Mouse (Mus musculus) forebrain, embryonic 14.5 days (tissue): ENCODE results near the gene 4930563M21Rik. TPM values are rescaled to one million over a fixed set of nuclear protein-coding genes. Genes with fewer than 3 reads are reported as not detected.

Experiments used
- ATAC-seq: fragments of 200-750 bp; cut with Nextera tagmentation; 2 replicates; pipeline ENCODE4 v1.8.0; 2017; ENCODE audit warnings: mild to moderate bottlenecking, moderate library complexity
- DNase-seq: peaks from one replicate; pipeline ENCODE4 v3.0.0-alpha.2; 2015; ENCODE audit warnings: low spot score
- H3K27ac ChIP-seq: fragments of 300-500 bp; sonication (generic); 2 replicates; pipeline ENCODE4 v1.5.1; 2014; ENCODE audit warnings: low read depth, mild to moderate bottlenecking, control low read depth, low read length, moderate library complexity
- H3K27me3 ChIP-seq: fragments of 300-500 bp; sonication (generic); replicated peaks from 2 replicates; pipeline ENCODE4 v1.6.1; 2014; ENCODE audit warnings: low read length, control low read depth, mixed read lengths; ENCODE audit not compliant: control insufficient read depth, insufficient read depth
- H3K36me3 ChIP-seq: fragments of 300-500 bp; sonication (generic); 2 replicates; pipeline ENCODE4 v1.6.1; 2014; ENCODE audit warnings: low read length, control low read depth; ENCODE audit not compliant: control insufficient read depth, insufficient read depth
- H3K4me1 ChIP-seq: fragments of 300-500 bp; sonication (generic); 2 replicates; pipeline ENCODE4 v1.6.1; 2014; ENCODE audit warnings: antibody characterized with exemption, low read length, control low read depth; ENCODE audit not compliant: control insufficient read depth, insufficient read depth
- H3K4me2 ChIP-seq: fragments of 300-500 bp; sonication (generic); 2 replicates; pipeline ENCODE4 v1.6.1; 2014; ENCODE audit warnings: mild to moderate bottlenecking, control low read depth, low read length
- H3K4me3 ChIP-seq: fragments of 300-500 bp; sonication (generic); 2 replicates; pipeline ENCODE4 v1.5.1; 2014; ENCODE audit warnings: low read depth, low read length, control low read depth
- H3K9ac ChIP-seq: fragments of 300-500 bp; sonication (generic); 2 replicates; pipeline ENCODE4 v1.6.1; 2014; ENCODE audit warnings: mild to moderate bottlenecking, low read length, control low read depth, moderate library complexity
- H3K9me3 ChIP-seq: fragments of 300-500 bp; sonication (generic); replicated peaks from 2 replicates; pipeline ENCODE4 v1.6.1; 2016; ENCODE audit warnings: low read length, control low read depth, mixed read lengths; ENCODE audit not compliant: control insufficient read depth
- WGBS: fragments of 180-500 bp; shearing (Covaris S2); extraction: QIAGEN DNeasy Blood & Tissue Kit; methylation state at CpG from one replicate; pipeline ENCODE4 v1.1.7; 2014; 5-methylcytosine and 5-hydroxymethylcytosine counted together
- polyA plus RNA-seq: library from polyadenylated mRNA; unstranded; fragments of >200 nt; fragmentation: Nextera tagmentation; extraction: Ambion mirVana; gene quantifications from 2 replicates; pipeline ENCODE4 v1.2.1, GENCODE M21; 2014

The 4930563M21Rik gene
- polyA plus RNA-seq, 1 experiment from 2014 or later = not detected

GRCm38 (mm10) chr9:55946819-55947218 lies 63.5 kb downstream of the 4930563M21Rik start:
- peak; percentile 26 for DNase-seq
- WGBS = 24% methylated on average over 1 of the region's 1 CpGs
- no peaks in the 10 kb centered on the region for H3K27me3 ChIP-seq
- no peak for ATAC-seq
- no peak overlapping the region for H3K4me3 ChIP-seq
- 0 out of 2 replicates have a peak, but pooled peaks cover 2% of the 10 kb centered on the region for H3K36me3 ChIP-seq
- no peak overlapping the region for H3K9ac ChIP-seq
- no peaks in the 10 kb centered on the region for H3K4me1 ChIP-seq
- no peaks in the 10 kb centered on the region; the same call in 1 of the 2 replicates for H3K9me3 ChIP-seq
- H3K27ac ChIP-seq = no peak overlapping the region
- no peak overlapping the region for H3K4me2 ChIP-seq

GRCm38 (mm10) chr9:55941356-55941755 lies 69.0 kb downstream of the 4930563M21Rik start:
- H3K4me2 ChIP-seq = no peak overlapping the region
- DNase-seq = no peak

GRCm38 (mm10) chr9:55938618-55938985 lies 71.7 kb downstream of the 4930563M21Rik start:
- no peaks in the 10 kb centered on the region for H3K36me3 ChIP-seq
- no peak overlapping the region for H3K27ac ChIP-seq
- ATAC-seq = no peak
- H3K4me2 ChIP-seq = peak overlapping the region; percentile 50
- 52% methylated on average over 6 of the region's 6 CpGs for WGBS
- H3K4me1 ChIP-seq = peaks cover 8% of the 10 kb centered on the region
- no peaks in the 10 kb centered on the region for H3K27me3 ChIP-seq
- no peaks in the 10 kb centered on the region for H3K9me3 ChIP-seq
- H3K4me3 ChIP-seq = peak overlapping the region; percentile 76
- H3K9ac ChIP-seq = peak overlapping the region; percentile 85
- no peak for DNase-seq

More at GRCm38 (mm10) chr9:55941356-55941755, 69.0 kb downstream of the 4930563M21Rik start:
- Histone ChIP-seq H3K4me1 (peaks cover 8% of the 10 kb centered on the region), H3K9ac (no peak overlapping the region), H3K4me3 (no peak overlapping the region), H3K27me3 (no peaks in the 10 kb centered on the region), H3K36me3 (0 out of 2 replicates have a peak, but pooled peaks cover 2% of the 10 kb centered on the region), H3K27ac (no peak overlapping the region), H3K9me3 (no peaks in the 10 kb centered on the region)
- ATAC-seq = no peak

DNA sequence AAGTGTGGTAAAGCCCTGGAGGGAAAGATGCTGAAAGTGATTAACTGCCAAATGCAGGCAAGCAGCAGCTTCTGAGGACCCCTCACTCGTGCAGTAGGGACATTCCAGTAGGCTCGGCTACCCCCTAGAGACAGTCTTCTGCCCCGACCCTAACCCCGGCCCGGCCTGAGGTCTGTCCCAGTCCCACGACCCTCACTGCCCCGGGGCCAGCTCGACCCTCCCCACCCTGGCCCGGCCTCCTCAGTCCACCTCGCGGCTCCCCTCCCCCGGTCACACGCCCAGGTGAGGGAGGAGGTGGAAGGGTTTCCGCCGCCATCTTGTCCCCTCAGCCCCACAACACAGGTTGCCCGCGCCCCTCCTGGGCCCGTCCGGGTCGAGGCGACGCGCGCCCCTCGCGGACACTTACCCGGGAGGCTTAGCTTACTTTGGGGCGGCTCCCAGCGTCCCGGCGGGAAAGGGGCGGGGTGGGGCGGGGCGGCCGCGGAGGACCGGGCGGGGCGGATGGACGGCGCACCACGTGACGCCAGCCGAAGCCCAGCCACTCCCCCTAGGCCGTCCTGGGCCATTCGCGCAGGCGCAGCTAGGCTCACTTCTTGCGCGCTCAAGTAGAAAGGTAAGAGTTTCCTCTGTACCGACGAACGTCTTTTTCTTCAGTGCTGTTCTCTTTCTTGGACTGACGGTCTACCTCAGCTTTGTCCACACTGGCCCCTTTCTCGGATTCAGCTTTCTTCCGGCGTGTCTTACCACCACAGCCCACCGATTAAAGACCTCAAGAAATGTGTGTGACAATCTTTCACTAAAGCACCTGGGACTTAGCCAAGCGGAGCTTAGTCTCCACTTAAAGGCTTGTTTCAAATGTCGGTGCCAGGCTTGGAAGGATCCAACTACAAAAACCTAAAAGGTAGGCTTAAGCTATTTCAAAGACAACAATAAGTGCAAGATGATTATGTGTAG lies 72.4 kb downstream of the 4930563M21Rik start, which contains the start of gene Scaper:
Gene Scaper, minus strand, starts transcription at position 456 of the 954 bp plus-strand sequence.
- Histone ChIP-seq H3K27me3 (no peaks in the 10 kb centered on the region), H3K27ac (peak within 1 kb of the TSS; percentile 75), H3K4me3 (peak within 1 kb of the TSS; percentile 76), H3K36me3 (no peaks in the 10 kb centered on the region), H3K9me3 (no peaks in the 10 kb centered on the region), H3K4me1 (peaks cover 8% of the 10 kb centered on the region), H3K9ac (peak within 1 kb of the TSS; percentile 85), H3K4me2 (peak within 1 kb of the TSS; percentile 50)
- WGBS = under 1% methylated on average over 55 of the region's 60 CpGs
- ATAC-seq (peak; percentile 98), DNase-seq (peak; percentile 95)

GRCm38 (mm10) chr9:55937224-55937663 lies 73.1 kb downstream of the 4930563M21Rik start:
- H3K4me2 ChIP-seq = peak overlapping the region; percentile 50
- peak overlapping the region; percentile 76 for H3K4me3 ChIP-seq
- ATAC-seq (no peak), DNase-seq (peak; percentile 28)
- H3K27me3 ChIP-seq = no peaks in the 10 kb centered on the region
- no peaks in the 10 kb centered on the region for H3K36me3 ChIP-seq
- H3K9me3 ChIP-seq = no peaks in the 10 kb centered on the region
- peak overlapping the region; percentile 85 for H3K9ac ChIP-seq
- peaks cover 8% of the 10 kb centered on the region for H3K4me1 ChIP-seq
- WGBS = 40% methylated on average over 5 of the region's 5 CpGs
- peak overlapping the region; percentile 75 for H3K27ac ChIP-seq

DNA sequence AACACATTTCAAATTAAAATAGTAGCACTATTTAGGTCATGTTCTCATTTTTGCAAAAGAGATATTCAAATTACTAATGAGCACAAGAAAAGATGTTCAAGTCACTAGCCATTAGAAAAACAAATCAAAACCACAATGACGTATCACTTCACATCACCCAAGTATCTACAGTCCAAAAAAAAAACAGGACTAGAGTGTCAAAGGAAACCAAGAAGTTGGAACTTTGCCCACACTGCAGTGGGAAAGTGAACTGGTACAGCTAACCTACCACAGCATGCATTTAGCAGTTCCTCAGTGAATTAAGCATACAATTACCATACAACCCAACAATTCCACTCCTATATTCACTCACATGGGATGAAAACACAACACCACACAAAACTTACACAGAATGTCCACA lies 77.9 kb downstream of the 4930563M21Rik start:
- no peaks in the 10 kb centered on the region for H3K36me3 ChIP-seq
- no peaks in the 10 kb centered on the region for H3K27me3 ChIP-seq
- no peak for ATAC-seq
- peaks cover 4% of the 10 kb centered on the region; the same call in 1 of the 2 replicates for H3K4me1 ChIP-seq
- H3K4me3 ChIP-seq = no peak overlapping the region
- no peaks in the 10 kb centered on the region for H3K9me3 ChIP-seq
- WGBS = 83% methylated on average over 1 of the region's 1 CpGs
- H3K9ac ChIP-seq = no peak overlapping the region
- H3K27ac ChIP-seq = no peak overlapping the region
- no peak for DNase-seq
- no peak overlapping the region for H3K4me2 ChIP-seq

DNA sequence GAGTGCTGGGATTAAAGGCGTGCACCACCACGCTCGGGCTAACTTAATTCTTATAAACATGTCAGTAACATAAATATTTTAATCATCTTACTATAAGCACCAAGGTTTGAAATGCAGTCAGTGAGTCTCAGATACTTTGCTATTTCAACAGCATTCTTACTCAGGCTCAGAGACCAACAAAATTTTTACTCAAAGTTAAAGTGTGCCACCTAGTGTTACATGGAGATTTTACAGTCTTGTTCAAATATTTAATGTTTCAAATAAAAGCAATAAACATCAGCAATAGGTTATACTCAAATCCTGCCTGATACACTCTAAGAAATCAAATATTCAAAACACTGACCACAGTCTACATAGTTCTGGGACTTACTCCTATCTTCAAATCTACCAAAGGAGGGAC lies 91.8 kb downstream of the 4930563M21Rik start:
- no peak overlapping the region for H3K9ac ChIP-seq
- no peaks in the 10 kb centered on the region for H3K36me3 ChIP-seq
- ATAC-seq (0 out of 2 replicates have a peak, but pooled peaks have one; percentile 34), DNase-seq (peak; percentile 76)
- no peaks in the 10 kb centered on the region for H3K4me1 ChIP-seq
- no peaks in the 10 kb centered on the region for H3K9me3 ChIP-seq
- H3K4me3 ChIP-seq = no peak overlapping the region
- no peak overlapping the region for H3K27ac ChIP-seq
- H3K27me3 ChIP-seq = no peaks in the 10 kb centered on the region
- H3K4me2 ChIP-seq = no peak overlapping the region
- 70% methylated on average over 3 of the region's 3 CpGs for WGBS

- Histone ChIP-seq H3K9ac (no peak overlapping the region), H3K4me1 (no peaks in the 10 kb centered on the region), H3K4me2 (no peak overlapping the region), H3K9me3 (no peaks in the 10 kb centered on the region), H3K36me3 (no peaks in the 10 kb centered on the region), H3K27me3 (no peaks in the 10 kb centered on the region), H3K4me3 (no peak overlapping the region), H3K27ac (no peak overlapping the region)
- ATAC-seq (no peak), DNase-seq (no peak)
These were observed 93.6 kb downstream of the 4930563M21Rik start for GRCm38 (mm10) chr9:55916751-55917150.
